ENCODE assay signal across 28 mouse cellular contexts in the genomic region with DNA sequence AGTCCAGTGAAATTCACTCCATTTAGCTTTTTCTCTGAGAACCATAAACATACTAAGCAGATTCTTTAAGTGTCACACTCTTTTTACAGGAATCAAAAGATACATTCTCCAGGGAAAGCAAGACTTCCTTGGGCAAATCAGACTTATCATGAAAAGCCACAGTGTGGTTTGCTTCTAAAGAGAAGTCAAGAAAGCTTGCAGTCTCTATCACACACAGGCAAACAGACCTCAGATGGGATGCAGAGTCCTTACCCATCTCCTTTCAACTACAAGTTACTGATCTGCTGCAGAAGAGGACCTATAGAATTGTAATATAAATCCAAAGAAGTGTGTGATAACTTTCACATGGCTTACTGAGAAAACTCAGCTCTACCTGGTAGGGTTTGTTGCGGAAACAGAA.
"Had no signal": no experiment of that assay in that cellular context is flagged by ENCODE, and none has a peak within 500 bp of the region (broad histone marks: within the 10 kb centered on the region; RNA-seq: fewer than 3 reads in every experiment).

No protein-coding gene starts in this region.

- H3K4me3 ChIP-seq: embryonic facial prominence, embryonic 10.5 days; embryonic facial prominence, embryonic 12.5 days; embryonic facial prominence, embryonic 13.5 days; embryonic facial prominence, embryonic 15.5 days; erythroblast, embryonic 14.5 days; forebrain, embryonic 10.5 days; forebrain, embryonic 12.5 days; forebrain, embryonic 13.5 days; forebrain, embryonic 15.5 days; gastrocnemius, adult 2 months; heart, adult 2 months had no signal

- H3K9ac ChIP-seq: embryonic facial prominence, embryonic 12.5 days; embryonic facial prominence, embryonic 13.5 days; embryonic facial prominence, embryonic 15.5 days; forebrain, embryonic 12.5 days; forebrain, embryonic 13.5 days; forebrain, embryonic 15.5 days; forebrain, postnatal 0 days had no signal

- H3K9me3 ChIP-seq: embryonic facial prominence, embryonic 10.5 days; embryonic facial prominence, embryonic 12.5 days; embryonic facial prominence, embryonic 13.5 days; embryonic facial prominence, embryonic 15.5 days; forebrain, embryonic 10.5 days; forebrain, embryonic 12.5 days; forebrain, embryonic 13.5 days; forebrain, embryonic 15.5 days had no signal

- H3K27me3 ChIP-seq: embryonic facial prominence, embryonic 12.5 days; embryonic facial prominence, embryonic 13.5 days; embryonic facial prominence, embryonic 15.5 days; forebrain, embryonic 12.5 days; forebrain, embryonic 13.5 days; forebrain, embryonic 15.5 days had no signal

- DNase-seq: cerebellum, adult 8-10 months; cerebellum, adult 9-10 months; cerebellum, adult 9-11 months; cerebellum, postnatal 10 days; cerebellum, postnatal 14 days; cerebellum, postnatal 25 days; cerebellum, postnatal 36 days; embryo, embryonic 11 days; forebrain, postnatal 0 days; gastrocnemius, adult 2 months; gastrocnemius, postnatal 10 days; gastrocnemius, postnatal 14 days; gastrocnemius, postnatal 25 days; gastrocnemius, postnatal 36 days; heart, adult 11 months; heart, adult 18-20 months; heart, adult 2 months had no signal

- H3K27ac ChIP-seq: embryonic facial prominence, embryonic 10.5 days; embryonic facial prominence, embryonic 12.5 days; embryonic facial prominence, embryonic 13.5 days; embryonic facial prominence, embryonic 15.5 days; forebrain, embryonic 10.5 days; forebrain, embryonic 12.5 days; forebrain, embryonic 13.5 days; forebrain, embryonic 15.5 days; gastrocnemius, adult 2 months; heart, adult 2 months had no signal

- ATAC-seq: forebrain, embryonic 13.5 days; forebrain, embryonic 14.5 days; forebrain, embryonic 15.5 days; forebrain, embryonic 16.5 days; forebrain, postnatal 0 days had no signal

- H3K36me3 ChIP-seq: embryonic facial prominence, embryonic 13.5 days; embryonic facial prominence, embryonic 15.5 days; forebrain, embryonic 12.5 days had no signal

- H3K4me2 ChIP-seq: embryonic facial prominence, embryonic 12.5 days; embryonic facial prominence, embryonic 13.5 days; embryonic facial prominence, embryonic 15.5 days; forebrain, embryonic 12.5 days; forebrain, embryonic 13.5 days; forebrain, embryonic 15.5 days had no signal

- H3K4me1 ChIP-seq: embryonic facial prominence, embryonic 13.5 days; embryonic facial prominence, embryonic 15.5 days; forebrain, embryonic 10.5 days; forebrain, embryonic 12.5 days; forebrain, embryonic 13.5 days; forebrain, embryonic 15.5 days had no signal
